Mouse (Mus musculus) left cerebral cortex, postnatal 25 days (tissue): ENCODE measurements around the gene Chd2. TPM values are rescaled to one million over a fixed set of nuclear protein-coding genes. Genes with fewer than 3 reads are reported as not detected.
A peak's percentile ranks its signal among the peaks of the same experiment; 100 is the strongest.

Source experiments
- DNase-seq, 2 experiments: peaks; one replicate each; pipeline ENCODE4 v3.0.0; 2022; ENCODE audit warnings: low spot score in 2 of 2, mixed read lengths in 1 of 2
- intact Hi-C: fragments of 180-260 bp; cut with DNase I; formaldehyde crosslinking; loops from one replicate; pipeline ENCODE4 v1.15.1; 2025
- total RNA-seq, 2 experiments: library from RNA; stranded (reverse); gene quantifications; 2 replicates each; pipeline ENCODE4 v1.2.3; 2021

The Chd2 gene
- total RNA-seq, 2 experiments from 2014 or later, result 45.7 to 57.4 TPM

DNA sequence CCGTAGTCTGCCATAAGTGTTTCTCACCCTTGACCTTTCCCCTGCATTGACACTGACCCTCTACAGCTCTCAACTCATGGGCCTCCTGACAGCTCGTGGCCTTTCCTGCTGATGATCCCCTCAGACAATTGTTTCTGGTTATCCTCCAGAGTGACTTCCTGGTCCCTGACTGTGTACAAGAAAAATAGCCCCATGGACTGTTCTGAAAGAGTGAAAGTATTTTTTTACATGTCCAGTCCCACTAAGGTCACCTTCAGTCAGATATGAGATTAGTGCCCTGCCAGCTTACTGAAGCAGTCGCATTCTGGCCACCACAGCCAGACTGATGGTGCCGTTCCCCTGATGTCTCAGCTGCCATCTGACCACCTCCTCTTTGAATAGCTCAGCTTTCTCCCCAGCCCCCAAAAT is 26.1 kb upstream of the Chd2 start:
- intact Hi-C loops, result no loop called here
- DNase-seq, result no peak

DNA sequence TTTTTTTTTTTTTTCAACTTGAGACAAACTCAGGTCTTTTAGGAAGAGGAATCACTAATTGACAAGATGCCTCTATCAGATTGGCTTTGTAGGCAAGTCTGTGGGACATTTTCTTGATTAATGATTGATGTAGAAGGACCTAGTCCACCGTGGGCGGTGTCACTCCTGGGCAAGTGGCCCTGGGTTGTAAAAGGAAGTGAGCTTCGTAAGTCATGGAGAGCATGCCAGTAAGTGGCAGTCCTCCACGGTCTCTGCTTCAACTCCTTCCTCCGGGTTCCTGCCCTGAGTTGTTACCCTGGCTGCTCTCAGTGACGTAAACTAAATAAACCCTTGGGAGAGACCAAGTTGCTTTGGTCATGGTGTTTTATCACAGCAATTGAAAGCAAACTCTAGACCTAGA is 22.5 kb upstream of the Chd2 start:
- DNase-seq, result no peak
- intact Hi-C loops, result no loop called here

DNA sequence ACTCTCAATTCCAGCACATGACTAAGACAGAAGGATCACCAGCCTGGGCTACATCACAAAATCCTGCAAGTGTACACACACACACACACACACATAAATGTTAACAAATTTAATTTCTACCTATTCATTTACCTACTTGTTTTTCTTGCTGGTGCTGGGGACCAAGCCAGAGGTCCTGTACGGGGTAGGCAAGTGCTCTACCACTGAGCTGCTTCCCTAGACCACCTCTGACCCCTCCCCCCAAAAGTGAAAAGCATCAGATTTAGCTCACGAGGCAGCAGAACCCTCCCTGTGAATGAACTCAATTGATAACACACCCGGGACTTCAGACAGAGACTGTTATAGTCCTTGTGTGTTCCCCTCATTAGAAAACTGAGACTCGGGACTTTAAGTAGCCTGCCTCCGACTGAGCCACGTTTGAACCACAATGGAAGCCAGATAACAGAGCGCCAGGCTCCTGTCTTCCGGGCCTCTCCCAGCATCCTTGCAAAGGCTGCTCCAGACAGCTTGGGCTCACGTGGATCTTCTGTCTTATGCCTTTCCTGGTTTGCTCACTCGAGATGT is 19.9 kb upstream of the Chd2 start:
- DNase-seq, result no peak
- intact Hi-C loops, result no loop called here

DNA sequence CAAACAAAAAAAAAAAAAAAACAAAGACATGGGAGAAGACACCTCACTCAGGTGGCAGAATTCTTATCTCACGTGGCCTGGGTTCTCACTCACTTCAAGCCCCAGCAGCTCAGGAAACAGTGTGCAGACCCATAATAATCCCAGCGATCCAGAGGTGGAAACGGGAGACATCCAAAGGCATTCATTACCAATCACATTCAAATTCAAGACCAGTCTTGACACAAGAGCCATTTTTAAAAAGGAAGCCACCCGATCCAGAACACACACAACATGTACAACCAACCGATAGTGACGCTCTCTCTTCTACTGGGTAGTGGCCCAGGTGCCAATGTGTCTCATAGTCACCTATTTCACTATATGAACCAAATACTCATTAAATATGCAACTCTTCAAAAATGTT is 19.2 kb upstream of the Chd2 start:
- DNase-seq, result no peak

DNA sequence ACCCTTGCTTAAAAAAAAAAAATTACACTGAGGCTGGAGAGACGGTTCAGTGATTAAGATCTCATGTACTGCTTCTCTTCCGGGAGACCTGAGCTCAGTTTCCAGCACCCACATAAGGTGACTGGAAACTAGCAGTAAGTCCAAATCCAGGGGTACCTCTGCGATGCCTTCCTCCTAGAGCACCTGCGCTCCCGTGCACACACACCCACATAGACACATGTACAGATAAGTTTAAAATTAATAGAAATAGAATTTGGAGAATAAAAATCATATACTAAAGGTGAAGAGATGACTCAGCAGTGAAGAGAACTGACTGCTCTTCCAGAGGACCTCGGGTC is 18.2 kb upstream of the Chd2 start:
- DNase-seq, result no peak
- intact Hi-C loops, result no loop called here

More for the DNA sequence above, 19.2 kb upstream of the Chd2 start:
- intact Hi-C loops, result no loop called here

DNA sequence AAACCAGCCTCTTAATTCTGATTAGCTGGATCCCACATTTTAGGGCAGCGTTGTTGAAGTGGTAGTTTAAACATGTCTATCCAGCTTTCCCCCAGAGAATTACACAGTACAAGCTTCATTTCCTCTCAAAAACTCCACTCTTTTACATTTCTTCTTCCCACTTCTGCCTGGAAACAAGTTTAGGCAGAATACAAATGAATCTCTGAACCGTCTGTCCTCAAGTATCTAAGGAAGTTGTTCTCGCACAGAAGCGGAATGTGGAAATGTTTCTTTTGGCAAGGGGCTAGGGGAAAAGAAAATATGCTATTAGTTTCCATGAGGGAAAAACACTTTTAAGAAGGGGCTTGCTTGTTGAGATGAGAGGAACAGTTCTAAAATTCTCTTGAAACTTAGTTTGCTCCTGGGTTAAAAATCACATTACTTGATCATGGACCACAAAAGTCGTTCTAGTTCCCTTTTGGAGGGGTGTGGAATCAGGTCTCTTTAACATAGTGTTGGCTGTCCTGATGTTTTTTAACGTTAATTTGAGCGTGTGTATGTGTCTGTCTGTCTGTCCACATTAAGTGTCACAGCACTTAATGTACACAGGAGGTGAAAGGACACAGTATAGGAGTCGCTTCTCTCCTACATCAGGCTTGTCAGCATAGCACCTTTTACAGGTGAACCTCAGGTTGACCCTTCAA is 17.7 kb upstream of the Chd2 start:
- DNase-seq, result no peak
- intact Hi-C loops, result no loop called here

DNA sequence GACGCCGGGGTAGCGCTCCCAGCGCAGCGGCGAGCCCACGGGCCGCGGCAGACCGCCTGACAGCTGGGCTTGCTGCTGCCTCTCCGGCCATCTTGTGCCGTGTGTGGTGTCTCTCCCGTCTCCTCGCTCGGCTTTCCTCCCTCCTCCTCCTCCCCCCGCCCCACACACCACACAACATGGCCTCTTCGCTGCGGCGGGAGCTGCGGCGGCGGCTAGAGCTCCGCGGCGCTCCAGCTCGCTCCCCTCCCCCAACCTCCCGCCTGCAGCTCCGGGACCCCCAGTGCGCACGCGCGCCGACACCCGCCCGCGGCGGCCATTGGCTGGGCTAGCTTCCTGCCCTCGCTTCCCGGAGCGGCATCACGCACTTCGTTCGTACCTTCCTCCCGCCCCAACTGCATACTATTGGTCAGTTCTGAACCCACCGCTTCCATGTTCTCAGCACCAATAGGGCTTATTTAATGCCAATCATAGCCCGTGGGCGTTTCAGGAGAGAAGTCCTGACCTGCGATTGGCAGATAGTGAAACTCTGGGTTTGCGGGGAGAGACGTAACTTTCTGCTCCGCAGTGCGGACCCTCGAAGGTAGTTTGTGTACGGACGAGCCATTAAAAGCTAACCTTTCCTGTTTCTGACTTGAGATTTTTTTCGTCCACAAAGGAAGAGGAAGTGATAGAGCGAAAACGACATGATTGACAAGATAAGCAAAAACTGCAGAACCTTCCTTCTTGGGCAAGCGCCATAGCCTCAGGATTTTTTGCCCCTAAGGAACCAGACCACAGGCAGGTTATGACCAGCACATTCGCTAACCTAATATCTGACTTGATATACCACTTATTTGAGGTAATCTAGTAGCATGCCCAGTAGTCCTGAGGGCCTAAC is 16.9 kb upstream of the Chd2 start:
- DNase-seq, result peak; percentile 99 to 100
- intact Hi-C loops, result loop anchor here (1.0 kb wide), 4 partner anchors 20 to 49 kb away; no protein-coding TSS in a partner anchor

DNA sequence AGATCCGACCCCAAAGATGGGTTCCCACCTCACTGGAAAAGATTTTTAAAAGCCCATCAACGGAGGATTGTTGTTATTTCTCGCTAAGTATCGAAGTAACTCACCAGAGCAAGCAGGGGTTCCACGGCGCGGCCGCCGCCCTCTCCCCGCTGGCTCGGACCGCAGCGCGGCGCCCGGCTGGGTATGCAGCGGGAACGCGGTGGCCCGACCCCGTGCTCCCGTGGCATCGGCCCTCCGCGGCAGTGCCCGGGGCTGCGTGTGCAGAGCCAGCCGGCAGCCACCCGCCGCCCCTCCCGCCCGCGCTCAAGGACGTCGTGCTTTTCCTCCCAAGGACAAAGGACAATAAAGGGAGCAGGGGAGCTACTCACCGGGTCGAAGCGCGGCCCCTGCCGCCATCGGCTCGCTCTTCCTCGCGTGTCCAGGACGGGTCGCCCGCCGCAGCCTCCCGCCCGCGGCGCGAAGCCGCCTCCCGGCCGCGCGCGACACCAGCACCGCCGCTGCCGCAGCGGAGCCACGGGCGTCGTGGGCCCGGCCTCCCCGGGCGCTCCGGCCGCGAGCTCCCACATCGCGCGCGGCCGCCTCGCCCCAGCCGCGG is 16.1 kb upstream of the Chd2 start:
- intact Hi-C loops, result loop anchor here (1.0 kb wide), 6 partner anchors 16 to 61 kb away; partner anchors contain the start of gene Chd2
- DNase-seq, result peak in 1 of 2 experiments; percentile 45

DNA sequence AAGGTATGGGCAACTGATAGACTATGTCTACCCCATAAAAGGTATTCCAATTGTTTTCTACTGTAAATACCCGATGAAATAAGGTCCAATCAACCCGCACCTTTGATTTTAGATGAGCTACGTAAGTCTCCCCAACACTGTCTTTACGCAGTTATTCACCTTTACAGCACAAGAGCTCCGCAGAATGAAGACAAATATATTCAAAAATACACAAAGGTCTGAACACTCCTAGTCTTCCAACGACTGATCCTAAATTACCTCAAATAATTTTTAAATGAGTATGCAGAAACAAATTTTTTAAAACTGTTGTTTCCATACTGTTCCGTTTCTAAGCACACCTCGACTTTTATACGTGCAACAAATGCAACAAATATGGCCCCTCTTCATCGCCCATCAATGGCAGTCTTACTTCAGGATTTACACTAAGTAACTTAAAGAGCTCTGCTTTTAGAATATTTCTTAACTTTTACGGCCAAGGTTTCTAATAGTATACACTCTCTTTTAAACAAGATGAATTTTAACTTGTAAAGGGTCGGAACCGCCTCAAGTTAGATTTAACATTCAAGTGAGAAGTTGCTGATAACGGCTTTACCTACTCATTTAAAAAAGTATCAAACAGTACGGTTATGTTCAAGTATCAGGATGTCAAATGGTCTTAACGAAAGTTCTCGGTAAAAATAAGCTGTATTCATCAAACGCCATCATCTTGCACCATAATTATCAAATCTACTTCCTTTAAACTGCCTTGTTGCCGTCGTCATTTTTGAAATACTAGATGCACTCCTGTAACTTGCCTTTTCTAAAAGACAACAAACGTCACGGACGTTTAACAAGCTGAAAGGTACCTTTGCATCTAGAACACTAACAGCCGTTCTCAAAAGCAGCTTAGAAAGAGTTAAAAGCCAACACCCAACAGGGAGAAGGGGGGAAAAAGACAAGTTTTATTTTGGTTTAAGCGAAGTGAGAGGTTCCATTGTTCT is 15.3 kb upstream of the Chd2 start:
- no peak for DNase-seq
- intact Hi-C loops, result loop anchor here (1.0 kb wide), 2 partner anchors 16 to 61 kb away; partner anchors contain the start of gene Chd2

DNA sequence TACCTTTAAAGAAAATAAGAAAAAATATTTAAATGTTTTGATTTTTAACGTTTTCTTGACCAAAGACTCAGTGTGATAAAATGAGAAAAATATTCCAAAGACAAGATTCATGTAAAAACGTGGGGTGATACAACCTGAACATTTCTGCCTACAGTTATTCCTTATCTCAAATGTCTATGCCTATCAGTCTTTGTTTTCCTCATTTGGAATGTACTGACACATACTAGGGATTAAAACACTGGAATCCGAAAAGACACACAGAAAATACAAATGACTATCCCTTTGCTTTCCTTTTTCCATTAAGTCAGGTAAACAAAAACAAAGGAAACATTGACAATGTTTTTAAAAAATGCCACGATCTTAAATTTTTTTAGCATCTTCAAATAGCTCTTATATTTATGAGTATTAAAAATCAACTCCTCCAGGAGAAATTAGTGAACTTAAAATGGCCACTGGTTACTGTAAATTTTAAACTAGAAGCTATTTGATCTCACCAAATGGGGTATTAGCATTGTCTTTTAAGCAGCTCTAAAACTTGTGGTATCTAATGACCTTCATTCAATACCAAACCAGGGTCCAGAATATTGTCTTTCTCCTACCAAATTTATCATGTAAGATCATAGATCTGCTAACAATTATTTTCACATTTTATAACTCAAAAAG is 14.4 kb upstream of the Chd2 start:
- no peak for DNase-seq
- intact Hi-C loops, result no loop called here

DNA sequence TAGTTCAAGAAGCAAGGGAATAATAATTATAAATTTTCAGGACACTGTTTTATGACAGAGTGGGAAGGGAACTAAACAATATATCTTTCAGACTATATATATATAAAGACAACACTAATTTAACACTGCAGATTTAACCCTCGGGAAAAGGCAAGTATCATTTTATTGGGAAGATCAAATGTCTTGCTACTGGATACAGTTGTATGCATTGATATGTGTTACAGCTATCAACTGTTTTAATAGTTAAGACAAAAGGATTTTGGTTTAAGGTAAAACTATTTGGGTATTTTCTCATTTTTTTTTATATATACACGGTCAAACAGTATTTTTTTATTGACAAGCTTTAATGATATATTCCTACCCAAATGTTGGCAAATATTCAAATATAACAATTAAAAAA is 13.2 kb upstream of the Chd2 start:
- intact Hi-C loops, result no loop called here
- DNase-seq, result no peak

DNA sequence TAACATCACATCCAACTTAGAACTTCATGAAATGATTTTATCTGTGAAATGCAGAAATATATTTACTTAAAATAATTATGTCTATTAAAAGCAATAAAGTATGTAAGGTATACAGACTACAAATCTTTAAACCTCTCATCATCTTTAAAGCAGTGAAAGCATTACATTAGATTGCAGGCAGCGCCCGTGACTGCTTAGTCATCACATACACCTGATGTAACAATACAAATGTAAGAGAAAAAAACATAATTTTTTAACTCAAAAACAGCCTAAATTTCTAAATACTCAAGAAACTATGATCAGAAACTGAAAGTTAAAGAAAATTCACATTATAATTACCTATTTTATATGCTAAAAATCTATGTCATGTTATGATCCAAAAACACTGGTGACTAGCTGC is 11.5 kb upstream of the Chd2 start:
- intact Hi-C loops, result no loop called here
- no peak for DNase-seq

DNA sequence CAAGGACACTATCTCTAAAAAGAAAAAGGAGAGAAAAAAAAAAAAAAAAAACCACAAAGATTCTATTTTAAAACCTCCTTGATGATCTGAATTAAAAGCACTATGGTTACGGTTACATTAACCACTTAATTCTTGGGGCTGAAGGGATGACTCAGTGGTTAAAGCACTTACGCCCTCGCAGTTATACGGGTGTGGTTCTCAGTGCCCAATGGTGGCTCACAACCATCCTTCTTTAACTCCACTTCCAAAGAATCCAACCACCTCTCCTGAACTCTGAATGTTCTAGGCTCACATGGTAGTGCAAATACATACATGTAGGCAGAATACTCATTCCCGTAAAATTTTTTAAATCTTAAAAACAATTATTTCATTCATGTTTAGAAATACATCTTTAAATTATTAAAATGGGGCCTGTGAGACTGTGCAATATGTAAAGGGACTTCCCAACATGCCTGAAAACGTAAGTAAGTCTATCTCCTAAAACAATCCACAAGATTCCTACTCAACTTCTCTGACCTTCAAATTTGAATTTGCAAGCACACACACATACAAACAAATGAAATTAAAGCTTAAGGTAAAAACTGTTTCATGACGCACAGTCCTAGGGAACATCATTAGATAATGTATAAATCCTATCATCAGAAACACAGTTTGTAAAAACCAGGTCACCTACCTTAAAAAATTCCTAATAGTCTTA is 10.6 kb upstream of the Chd2 start:
- DNase-seq, result no peak
- intact Hi-C loops, result no loop called here

DNA sequence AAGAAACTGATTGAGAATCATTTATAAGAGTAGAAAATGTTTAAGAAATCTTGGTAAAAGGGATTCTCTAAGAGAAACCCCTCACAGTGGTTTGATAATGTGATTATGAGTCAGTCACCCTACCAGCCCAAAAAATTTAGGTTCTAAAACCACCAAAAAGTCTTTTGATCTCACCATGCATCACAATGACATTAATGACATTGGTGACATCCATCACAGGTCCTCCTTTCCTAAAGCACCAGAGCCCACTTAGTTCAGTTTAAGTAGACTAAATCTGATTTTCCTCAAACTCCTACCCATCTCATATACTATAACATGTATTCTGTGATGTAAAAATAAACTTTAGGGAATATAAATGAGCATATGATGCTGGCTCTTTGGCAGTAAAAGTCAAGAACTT is 9.7 kb upstream of the Chd2 start:
- DNase-seq, result no peak
- intact Hi-C loops, result no loop called here

DNA sequence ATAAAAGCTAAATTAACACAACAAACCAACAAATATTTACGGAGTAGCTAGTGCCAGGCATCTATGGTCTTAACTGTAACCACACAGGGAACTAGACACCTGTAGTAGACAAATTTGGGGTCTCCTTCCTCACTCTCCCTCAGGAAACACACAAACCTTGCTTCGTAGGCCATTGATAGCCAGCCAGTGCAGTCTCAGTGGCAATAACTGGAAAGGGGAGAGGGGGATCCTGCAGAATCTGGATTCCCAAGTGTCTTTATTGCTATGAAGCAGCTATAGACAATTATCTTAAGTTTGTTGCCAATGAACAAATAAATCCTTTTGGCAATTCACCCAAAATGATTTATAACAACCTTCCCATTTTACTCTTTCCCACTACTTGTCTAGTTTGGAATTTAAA is 6.4 kb upstream of the Chd2 start:
- DNase-seq, result no peak
- intact Hi-C loops, result no loop called here

DNA sequence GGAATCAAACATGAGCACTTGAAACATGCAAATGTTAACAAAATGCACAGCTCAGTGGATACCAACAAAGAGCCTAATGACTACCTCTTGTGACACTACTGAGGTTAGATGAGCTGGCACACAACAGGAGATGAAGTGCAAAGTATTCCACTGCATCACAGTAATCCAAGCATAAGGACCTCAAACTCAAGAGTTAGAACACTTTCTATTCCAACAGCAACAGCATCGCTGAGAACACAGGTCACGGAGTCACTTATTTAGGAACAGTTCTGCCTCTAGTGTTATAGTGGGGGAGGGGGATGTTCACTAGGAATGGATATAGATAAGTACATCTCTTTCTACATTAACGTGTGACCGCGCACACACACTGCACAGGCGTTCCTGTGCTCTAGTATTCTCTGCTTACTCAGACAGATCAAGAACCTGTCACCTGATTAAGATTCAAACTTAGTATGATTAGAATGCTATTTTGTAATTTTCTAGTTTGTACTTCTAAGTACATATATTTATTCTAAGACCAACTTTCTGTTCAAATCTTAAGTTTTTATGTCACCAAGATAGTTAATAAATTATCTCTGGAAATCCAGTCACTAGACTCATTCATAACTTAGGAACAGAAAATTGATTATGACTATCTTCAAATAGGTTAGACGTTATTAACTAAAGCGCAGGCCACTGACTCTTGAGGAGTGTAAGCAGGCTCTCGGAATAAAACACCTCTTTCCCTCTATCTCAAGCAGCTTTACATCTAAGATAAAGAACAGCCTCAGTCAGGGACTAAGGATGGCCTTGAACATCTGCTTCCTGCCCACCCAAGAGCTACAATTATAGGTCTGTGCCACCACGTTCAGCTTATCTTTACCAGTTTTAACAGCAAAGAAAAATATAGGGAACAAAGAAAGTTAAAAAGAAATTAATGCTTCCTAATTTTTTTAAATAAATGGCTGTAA is 5.2 kb upstream of the Chd2 start:
- intact Hi-C loops, result no loop called here
- no peak for DNase-seq

DNA sequence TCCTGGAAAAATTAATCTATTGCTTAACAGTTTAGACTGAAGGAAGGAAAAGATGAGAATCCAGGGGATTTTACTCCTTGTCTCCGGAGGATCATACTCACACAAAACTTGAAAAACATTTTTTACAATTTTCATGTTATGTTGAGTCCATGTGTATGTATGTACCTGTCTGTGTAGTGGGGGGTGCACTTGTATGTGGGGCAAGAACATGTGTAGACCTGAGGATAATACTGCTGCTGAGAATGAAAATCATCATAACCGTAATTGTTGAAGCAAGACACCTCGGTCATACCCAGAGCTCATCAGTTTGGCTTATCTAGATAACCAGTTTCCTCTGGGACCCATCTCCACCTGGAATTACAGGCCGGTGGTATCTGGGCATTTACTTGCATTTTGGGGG is 3.4 kb upstream of the Chd2 start:
- no peak for DNase-seq
- intact Hi-C loops, result no loop called here
